Mouse (Mus musculus) limb, embryonic 13.5 days (tissue): ENCODE measurements around the gene Scarb2. TPM values are rescaled to one million over a fixed set of nuclear protein-coding genes. Genes with fewer than 3 reads are reported as not detected.

ENCODE experiments used
- ATAC-seq: fragments of 200-750 bp; cut with Nextera tagmentation; 2 replicates; pipeline ENCODE4 v1.8.0; 2017; ENCODE audit warnings: low read depth, moderate number of reproducible peaks, moderate TSS enrichment; ENCODE audit not compliant: low FRiP score
- H3K27ac ChIP-seq: fragments of 300-500 bp; sonication (generic); 2 replicates; pipeline ENCODE4 v1.5.1; 2015; ENCODE audit warnings: inconsistent platforms, mild to moderate bottlenecking, moderate library complexity
- H3K27me3 ChIP-seq: fragments of 300-500 bp; sonication (generic); 2 replicates; pipeline ENCODE4 v1.6.1; 2015; ENCODE audit warnings: mild to moderate bottlenecking, inconsistent platforms
- H3K36me3 ChIP-seq: fragments of 300-500 bp; sonication (generic); 2 replicates; pipeline ENCODE4 v1.6.1; 2015; ENCODE audit warnings: inconsistent platforms, mild to moderate bottlenecking, moderate library complexity
- H3K4me1 ChIP-seq: fragments of 300-500 bp; sonication (generic); 2 replicates; pipeline ENCODE4 v1.6.1; 2015; ENCODE audit warnings: inconsistent platforms
- H3K4me2 ChIP-seq: fragments of 300-500 bp; sonication (generic); replicated peaks from 2 replicates; pipeline ENCODE4 v1.6.1; 2015; ENCODE audit warnings: inconsistent platforms, mild to moderate bottlenecking, moderate library complexity
- H3K4me3 ChIP-seq: fragments of 300-500 bp; sonication (generic); 2 replicates; pipeline ENCODE4 v1.5.1; 2015; ENCODE audit warnings: moderate library complexity, mild to moderate bottlenecking, inconsistent platforms
- H3K9ac ChIP-seq: fragments of 300-500 bp; sonication (generic); 2 replicates; pipeline ENCODE4 v1.6.1; 2015; ENCODE audit warnings: mild to moderate bottlenecking, inconsistent platforms
- H3K9me3 ChIP-seq: fragments of 300-500 bp; sonication (generic); 2 replicates; pipeline ENCODE4 v1.6.1; 2016; ENCODE audit warnings: inconsistent platforms
- WGBS: fragments of 180-500 bp; shearing (Covaris S2); methylation state at CpG from one replicate; pipeline ENCODE4 v1.1.7; 2015; 5-methylcytosine and 5-hydroxymethylcytosine counted together
- microRNA-seq: library from miRNA; unstranded; fragments of <30 nt; microRNA quantifications from one replicate; pipeline ENCODE4, GENCODE M21; 2016
- polyA plus RNA-seq: library from polyadenylated mRNA; unstranded; fragments of >200 nt; fragmentation: Nextera tagmentation; extraction: Ambion mirVana; gene quantifications from 2 replicates; pipeline ENCODE4 v1.2.1, GENCODE M21; 2015

The Scarb2 gene
- polyA plus RNA-seq, 1 experiment from 2014 or later = 12.2 TPM

- Histone ChIP-seq H3K9me3 (no peaks in the 10 kb centered on the region), H3K9ac (no peak overlapping the region), H3K27ac (no peak overlapping the region), H3K4me3 (no peak overlapping the region), H3K36me3 (no peaks in the 10 kb centered on the region), H3K4me1 (no peaks in the 10 kb centered on the region), H3K27me3 (peaks cover 34% of the 10 kb centered on the region), H3K4me2 (no peak overlapping the region)
- ATAC-seq = no peak
- 83% methylated on average over 3 of the region's 3 CpGs for WGBS
These were observed 110.9 kb downstream of the Scarb2 start for GRCm38 (mm10) chr5:92395764-92396163.

- no peak overlapping the region for H3K9ac ChIP-seq
- H3K36me3 ChIP-seq = no peaks in the 10 kb centered on the region
- 67% methylated on average over 10 of the region's 10 CpGs for WGBS
- no peak overlapping the region for H3K4me3 ChIP-seq
- no peak overlapping the region for H3K4me2 ChIP-seq
- peaks cover 10% of the 10 kb centered on the region; the same call in 1 of the 2 replicates for H3K4me1 ChIP-seq
- H3K27me3 ChIP-seq = peaks cover 44% of the 10 kb centered on the region
- ATAC-seq = no peak
- H3K27ac ChIP-seq = no peak overlapping the region
- H3K9me3 ChIP-seq = no peaks in the 10 kb centered on the region
These were observed 112.8 kb downstream of the Scarb2 start for GRCm38 (mm10) chr5:92393863-92394262.

DNA sequence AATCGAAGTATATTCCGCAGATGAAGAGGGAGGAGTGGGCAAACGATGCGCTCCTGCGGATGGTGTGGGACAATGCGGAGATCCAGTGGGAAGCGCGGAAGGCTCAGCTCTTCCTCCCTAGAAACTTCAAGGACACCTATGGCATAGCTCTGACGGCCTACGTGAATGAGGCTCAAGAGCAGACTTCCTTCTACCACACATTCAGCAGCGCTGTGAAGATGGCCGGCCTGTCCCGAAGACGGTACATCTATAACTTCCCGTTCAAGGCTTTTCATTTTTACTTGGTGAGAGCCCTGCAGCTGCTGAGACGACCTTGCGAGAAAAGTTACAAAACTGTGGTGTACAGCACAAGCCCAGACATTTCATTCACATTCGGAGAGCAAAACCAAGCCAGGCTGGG lies 114.1 kb downstream of the Scarb2 start:
- Histone ChIP-seq H3K9me3 (no peaks in the 10 kb centered on the region), H3K27ac (no peak overlapping the region), H3K4me3 (peak overlapping the region; percentile 21), H3K27me3 (peaks cover 44% of the 10 kb centered on the region), H3K4me2 (peak overlapping the region; percentile 55), H3K4me1 (peaks cover 12% of the 10 kb centered on the region; the same call in 1 of the 2 replicates), H3K9ac (no peak overlapping the region), H3K36me3 (no peaks in the 10 kb centered on the region)
- 43% methylated on average over 18 of the region's 18 CpGs for WGBS
- no peak for ATAC-seq

Small RNA genes within 50 kb of the gene (microRNA-seq; reads per million reads assigned to microRNA genes)
- gene Mir6415 = not detected

Other genes with a start within 250 kb of the Scarb2 start
- gene Naaa, start 228.7 kb downstream of the Scarb2 start, polyA plus RNA-seq = 11.6 and 12.3 TPM in 2 replicates
- gene Sdad1, start 196.4 kb downstream of the Scarb2 start, polyA plus RNA-seq = 46.5 and 48.4 TPM in 2 replicates
- gene Cxcl9, start 178.8 kb downstream of the Scarb2 start, polyA plus RNA-seq = 0.49 and 0.76 TPM in 2 replicates
- 5.2 and 5.5 TPM in 2 replicates for gene Art3, start 175.0 kb downstream of the Scarb2 start, polyA plus RNA-seq
- gene Cxcl10, start 157.9 kb downstream of the Scarb2 start, polyA plus RNA-seq = 0.94 and 1.5 TPM in 2 replicates
- 55.2 and 60.2 TPM in 2 replicates for gene Nup54, start 71.6 kb downstream of the Scarb2 start, polyA plus RNA-seq
- gene Fam47e, start 48.2 kb upstream of the Scarb2 start, polyA plus RNA-seq = not detected in 2 replicates
- gene Stbd1, start 96.2 kb upstream of the Scarb2 start, polyA plus RNA-seq = 17.0 and 17.5 TPM in 2 replicates
- 0.75 and 0.82 TPM in 2 replicates for gene Ccdc158, start 168.4 kb upstream of the Scarb2 start, polyA plus RNA-seq
- 3.2 and 3.8 TPM in 2 replicates for gene Shroom3, start 176.6 kb upstream of the Scarb2 start, polyA plus RNA-seq